Mouse (Mus musculus): Measurements from ENCODE around the gene Smim11. TPM values are rescaled to one million over a fixed set of nuclear protein-coding genes. Genes with fewer than 3 reads are reported as not detected.

Gene Smim11
- total and polyA plus RNA-seq, 3 experiments = 85.8 to 127 (median 93.0) TPM

DNA sequence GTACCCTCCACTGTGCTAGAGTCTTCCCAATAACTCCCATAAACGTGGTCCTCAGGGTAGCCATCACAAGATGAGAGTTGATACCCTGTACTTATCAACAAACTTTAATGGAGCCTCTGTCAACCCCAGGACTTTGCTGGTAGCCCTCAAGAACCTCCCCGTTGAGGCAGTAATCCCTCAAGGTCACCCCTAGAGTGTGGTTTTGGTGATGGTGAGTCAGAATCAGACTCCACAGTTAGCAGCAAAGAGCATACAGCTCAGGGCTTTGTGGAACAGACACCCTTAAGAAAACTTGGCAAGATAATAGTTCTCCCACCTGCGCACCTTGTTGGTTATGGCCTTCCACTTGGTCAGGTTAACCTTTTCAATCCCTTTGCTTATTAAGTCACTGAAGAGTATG, 19.3 kb downstream of the Smim11 start:
- Histone ChIP-seq H3K9me3 (replicated peaks; ENCODE audit: low read length) (peaks cover 10% of the 10 kb centered on the region), H3K4me1 (ENCODE audit: control insufficient read depth in 1 of 2, insufficient read depth in 2 of 2) (peaks cover 20 to 38% of the 10 kb centered on the region in 2 experiments), H3K27me3 (replicated peaks) (no peaks in the 10 kb centered on the region), H3K36me3 (replicated peaks in 1 of 2; ENCODE audit: control insufficient read depth in 1 of 2, insufficient read depth in 1 of 2, low read length in 1 of 2) (peaks cover 0 to 5% of the 10 kb centered on the region in 2 experiments), H3K79me2 (replicated peaks; ENCODE audit: control insufficient read depth, extremely low read depth, insufficient read depth, poor library complexity, severe bottlenecking) (no peaks in the 10 kb centered on the region), H3K4me2 (ENCODE audit: insufficient read depth, low read depth, poor library complexity, severe bottlenecking) (no peak overlapping the region), H3K9ac (ENCODE audit: insufficient read depth, low read depth) (no peak overlapping the region), H3K27ac (ENCODE audit: insufficient read depth, low read depth) (no peak overlapping the region), H3K4me3 (replicated peaks in 1 of 3; ENCODE audit: low read depth in 2 of 3, low read length in 2 of 3, poor library complexity in 1 of 3) (no peak overlapping the region)
- TF ChIP-seq NELFE (IDR thresholded peaks at IDR 0.05; ENCODE audit: low read depth, low read length) (no peak), JUN (IDR thresholded peaks at IDR 0.05; ENCODE audit: insufficient read depth, low read depth, low read length) (no peak)
- DNase-seq (ENCODE audit: extremely low read depth) = no peak
- dilution Hi-C loops (cut with MboI; ENCODE audit: extremely low pct_ligation_motif_present, extremely low pct_unique_long_range_greater_than_20kb, low sequenced_read_pairs) = no loop called here
- in situ Hi-C loops (cut with MboI; ENCODE audit: low pct_ligation_motif_present, low pct_unique_long_range_greater_than_20kb, low sequenced_read_pairs) = no loop called here

DNA sequence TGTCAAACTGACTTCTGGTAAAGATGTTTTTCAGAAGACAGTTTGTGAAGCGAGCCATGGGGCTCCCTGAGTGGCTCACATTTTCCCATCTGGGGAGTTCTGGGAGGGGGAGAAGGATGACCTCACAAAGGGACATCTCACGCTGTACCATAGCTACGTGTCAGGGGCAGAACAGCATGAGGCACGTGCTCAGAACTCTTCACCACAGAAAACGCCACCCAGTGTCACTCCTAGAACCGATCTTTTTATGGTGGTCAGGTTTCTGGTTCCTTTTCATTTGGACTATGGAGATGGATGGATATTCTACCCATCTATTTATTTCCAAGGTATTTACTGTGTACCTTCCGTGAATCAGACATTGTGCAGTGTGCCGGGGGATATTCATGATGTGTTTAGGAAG, 20.3 kb downstream of the Smim11 start, which contains the start of gene Fam243:
TSS of gene Fam243 (minus strand) at position 101 of the 400 bp plus-strand sequence.
- H3K9me3 ChIP-seq (replicated peaks; ENCODE audit: low read length) = peaks cover 10% of the 10 kb centered on the region
- H3K27ac ChIP-seq (ENCODE audit: insufficient read depth, low read depth) = no peak within 1 kb of the TSS
- TF ChIP-seq MEF2A (IDR thresholded peaks at IDR 0.05; ENCODE audit: borderline replicate concordance, low read depth, low read length) (no peak), BHLHE40 (IDR thresholded peaks at IDR 0.05; ENCODE audit: low read depth, low read length) (no peak), CHD2 (IDR thresholded peaks at IDR 0.05; ENCODE audit: low read length) (no peak), JUN (IDR thresholded peaks at IDR 0.05; ENCODE audit: insufficient read depth, low read depth, low read length) (no peak), TBP (conservative IDR thresholded peaks at IDR 0.05; ENCODE audit: low read depth, low read length) (no peak)
- H3K9ac ChIP-seq (ENCODE audit: insufficient read depth, low read depth) = no peak within 1 kb of the TSS
- no peaks in the 10 kb centered on the region for H3K79me2 ChIP-seq (replicated peaks; ENCODE audit: control insufficient read depth, extremely low read depth, insufficient read depth, poor library complexity, severe bottlenecking)
- H3K27me3 ChIP-seq (replicated peaks) = no peaks in the 10 kb centered on the region
- H3K4me1 ChIP-seq (ENCODE audit: control insufficient read depth in 1 of 2, insufficient read depth in 2 of 2) = peaks cover 12 to 28% of the 10 kb centered on the region in 2 experiments
- dilution Hi-C loops (cut with MboI; ENCODE audit: extremely low pct_ligation_motif_present, extremely low pct_unique_long_range_greater_than_20kb, low sequenced_read_pairs) (no loop called here), in situ Hi-C loops (cut with MboI; ENCODE audit: low pct_ligation_motif_present, low pct_unique_long_range_greater_than_20kb, low sequenced_read_pairs) (no loop called here)
- no peak within 1 kb of the TSS for H3K4me3 ChIP-seq (replicated peaks in 1 of 3; ENCODE audit: low read depth in 2 of 3, low read length in 2 of 3, poor library complexity in 1 of 3)
- no peak within 1 kb of the TSS for H3K4me2 ChIP-seq (ENCODE audit: insufficient read depth, low read depth, poor library complexity, severe bottlenecking)
- no peak for DNase-seq (ENCODE audit: extremely low read depth)
- peaks cover 0 to 5% of the 10 kb centered on the region in 2 experiments for H3K36me3 ChIP-seq (replicated peaks in 1 of 2; ENCODE audit: control insufficient read depth in 1 of 2, insufficient read depth in 1 of 2, low read length in 1 of 2)

DNA sequence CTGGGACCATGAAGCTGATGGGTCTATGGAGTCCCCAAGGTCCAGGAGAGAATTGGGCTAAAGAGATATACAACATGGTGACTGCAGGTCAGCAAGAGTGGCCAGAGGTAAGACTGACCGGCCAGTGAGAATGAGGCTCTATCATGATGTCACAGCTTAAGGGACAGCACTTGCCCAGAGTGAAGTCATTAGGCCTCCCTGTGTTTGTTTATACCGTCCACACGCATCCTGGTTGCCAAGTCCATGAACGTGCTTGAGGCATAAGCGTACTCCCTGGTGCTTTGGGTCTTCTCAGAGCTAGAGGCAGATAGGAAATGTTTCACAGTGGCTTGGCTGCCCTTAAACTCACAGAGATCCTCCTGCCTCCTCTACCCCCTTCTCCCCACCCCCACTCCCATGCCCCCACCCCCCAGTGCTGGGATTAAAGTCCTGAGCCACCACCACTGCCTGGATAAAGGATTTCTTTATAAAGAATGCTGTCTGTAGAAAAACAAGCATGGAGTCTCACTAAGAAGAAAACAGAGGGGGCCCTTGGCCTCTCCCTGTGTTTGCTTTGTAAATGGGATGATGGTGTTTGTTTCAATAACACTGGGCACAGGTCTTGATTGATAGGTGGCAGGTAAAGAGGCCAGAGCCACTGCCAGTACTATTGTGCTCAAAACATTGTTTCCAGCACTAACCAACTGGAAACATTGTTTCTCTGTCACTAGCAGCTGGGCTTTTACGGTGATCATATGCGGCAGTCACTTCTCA, 23.4 kb downstream of the Smim11 start:
- Histone ChIP-seq H3K36me3 (replicated peaks in 1 of 2; ENCODE audit: control insufficient read depth in 1 of 2, insufficient read depth in 1 of 2, low read length in 1 of 2) (no peaks in the 10 kb centered on the region), H3K4me1 (ENCODE audit: control insufficient read depth in 1 of 2, insufficient read depth in 2 of 2) (peaks cover 2 to 15% of the 10 kb centered on the region in 2 experiments; a peak in 3 of 4 replicates), H3K9me3 (replicated peaks; ENCODE audit: low read length) (no peaks in the 10 kb centered on the region), H3K4me2 (ENCODE audit: insufficient read depth, low read depth, poor library complexity, severe bottlenecking) (no peak overlapping the region), H3K79me2 (replicated peaks; ENCODE audit: control insufficient read depth, extremely low read depth, insufficient read depth, poor library complexity, severe bottlenecking) (no peaks in the 10 kb centered on the region), H3K9ac (ENCODE audit: insufficient read depth, low read depth) (no peak overlapping the region), H3K4me3 (replicated peaks in 1 of 3; ENCODE audit: low read depth in 2 of 3, low read length in 2 of 3, poor library complexity in 1 of 3) (no peak overlapping the region), H3K27ac (ENCODE audit: insufficient read depth, low read depth) (no peak overlapping the region), H3K27me3 (replicated peaks) (no peaks in the 10 kb centered on the region)
- dilution Hi-C loops (cut with MboI; ENCODE audit: extremely low pct_ligation_motif_present, extremely low pct_unique_long_range_greater_than_20kb, low sequenced_read_pairs) (no loop called here), in situ Hi-C loops (cut with MboI; ENCODE audit: low pct_ligation_motif_present, low pct_unique_long_range_greater_than_20kb, low sequenced_read_pairs) (loop anchor here (5.0 kb wide), 1 partner anchor 133 kb away; no protein-coding TSS in a partner anchor)
- no peak for DNase-seq (ENCODE audit: extremely low read depth)
- no peak for TF ChIP-seq MYC (IDR thresholded peaks at IDR 0.05; ENCODE audit: low read depth, low read length)
- TF ChIP-seq USF2 (conservative IDR thresholded peaks at IDR 0.05; ENCODE audit: low read depth, low read length) = no peak
- no peak for TF ChIP-seq PAX5 (IDR thresholded peaks at IDR 0.05; ENCODE audit: low read length)
- no peak for TF ChIP-seq ETS1 (conservative IDR thresholded peaks at IDR 0.05; ENCODE audit: low read depth, low read length)
- TF ChIP-seq BHLHE40 (IDR thresholded peaks at IDR 0.05; ENCODE audit: low read depth, low read length) = no peak
- TF ChIP-seq MAZ (IDR thresholded peaks at IDR 0.05; ENCODE audit: low read depth, low read length) = no peak
- no peak for TF ChIP-seq IRF4 (IDR thresholded peaks at IDR 0.05; ENCODE audit: low read depth, low read length)
- no peak for TF ChIP-seq ZNF384 (IDR thresholded peaks at IDR 0.05; ENCODE audit: low read depth, low read length)
- TF ChIP-seq E2F4 (IDR thresholded peaks at IDR 0.05; ENCODE audit: insufficient replicate concordance, low read depth, low read length) = no peak
- TF ChIP-seq SIN3A (IDR thresholded peaks at IDR 0.05; ENCODE audit: low read length) = no peak
- no peak for TF ChIP-seq RAD21 (IDR thresholded peaks at IDR 0.05; ENCODE audit: low read depth, low read length)
- TF ChIP-seq JUND (conservative IDR thresholded peaks at IDR 0.05; ENCODE audit: low read depth, low read length) = no peak
- TF ChIP-seq NRF1 (IDR thresholded peaks at IDR 0.05; ENCODE audit: low read depth, low read length) = no peak

All from CH12.LX (cell line).